Comparison of ENCODE assay signal across 13 mouse cellular contexts in genomic region chr11:96441546-96442185, GRCm38 (mm10). TPM values are rescaled to one million over a fixed set of nuclear protein-coding genes. Genes with fewer than 3 reads are reported as not detected.
DNase-seq lines count a peak whose midpoint lies in the region; TF ChIP-seq lines count a peak whose summit lies in the region.
"Had no signal": no experiment of that assay in that cellular context is flagged by ENCODE, and none has a peak within 500 bp of the region (broad histone marks: within the 10 kb centered on the region; RNA-seq: fewer than 3 reads in every experiment).

No protein-coding gene starts in this region.

- intact Hi-C loops in left cerebral cortex, postnatal 36 days (cut with DNase I): loop anchor here (5.0 kb wide), 1 partner anchor 96 kb away; no protein-coding TSS in a partner anchor

- DNase-seq in lung, postnatal 36 days: peak; percentile 11
- DNase-seq in lung, postnatal 10 days: no peak
- peak; percentile 10 for DNase-seq in skeletal muscle tissue, adult 2 months (ENCODE audit: low read depth, low spot score)
- DNase-seq in thymus, postnatal 25 days: peak; percentile 82
- no peak for DNase-seq in hindbrain, embryonic 10.5 days (ENCODE audit: low spot score)
- no peak for DNase-seq in cerebellum, postnatal 25 days
- no peak for DNase-seq in left cerebral cortex, postnatal 36 days (ENCODE audit: low spot score in 2 of 2)
- DNase-seq: cerebellum, adult 8-10 months; heart, postnatal 10 days; liver, embryonic 13.5 days; lung, postnatal 4 days; right cerebral cortex, postnatal 25 days had no signal

- peak overlapping the region; percentile 12; the same call in 1 of the 2 replicates for H3K27ac ChIP-seq in bone marrow, adult 2 months (ENCODE audit: control insufficient read depth, insufficient read depth, low read depth, low read length, poor library complexity)
- H3K27ac ChIP-seq in hindbrain, embryonic 10.5 days: no peak overlapping the region
- H3K27ac ChIP-seq: liver, embryonic 13.5 days had no signal

- no peaks in the 10 kb centered on the region for H3K36me3 ChIP-seq in hindbrain, embryonic 10.5 days
- H3K36me3 ChIP-seq: liver, embryonic 13.5 days had no signal

- no peaks in the 10 kb centered on the region for H3K9me3 ChIP-seq in hindbrain, embryonic 10.5 days
- H3K9me3 ChIP-seq: liver, embryonic 13.5 days had no signal

- TF ChIP-seq CTCF in bone marrow, adult 2 months (IDR thresholded peaks at IDR 0.05; ENCODE audit: control insufficient read depth, insufficient read depth, low read length): no peak

- WGBS in bone marrow, adult 2 months: 20% methylated on average over 12 of the region's 12 CpGs
- 82% methylated on average over 12 of the region's 12 CpGs for WGBS in hindbrain, embryonic 10.5 days

- H3K27me3 ChIP-seq in hindbrain, embryonic 10.5 days (ENCODE audit: insufficient read depth, poor library complexity, severe bottlenecking): peaks cover 11% of the 10 kb centered on the region

- H3K4me3 ChIP-seq in bone marrow, adult 2 months (replicated peaks; ENCODE audit: control insufficient read depth, low read depth, low read length): no peak overlapping the region
- H3K4me3 ChIP-seq in hindbrain, embryonic 10.5 days: no peak overlapping the region
- H3K4me3 ChIP-seq: liver, embryonic 13.5 days had no signal

- TF ChIP-seq POLR2A in bone marrow, adult 2 months (IDR thresholded peaks at IDR 0.05; ENCODE audit: borderline replicate concordance, control insufficient read depth, low read depth, low read length): no peak

- H3K4me1 ChIP-seq in bone marrow, adult 2 months (ENCODE audit: control insufficient read depth, insufficient read depth, low read length): no peaks in the 10 kb centered on the region
- H3K4me1 ChIP-seq in hindbrain, embryonic 10.5 days (replicated peaks): peaks cover 4% of the 10 kb centered on the region; the same call in 1 of the 2 replicates
- H3K4me1 ChIP-seq: liver, embryonic 13.5 days had no signal

RNA-seq across cellular contexts. Expression of gene Skap1, which starts 22.7 kb away (rescaled TPM):
- polyA plus RNA-seq in bone marrow, adult 2 months (2011; ENCODE audit: insufficient read depth, insufficient read length, low replicate concordance, missing spikeins): 4.9 and 5.0 TPM in 2 replicates
- 0.61 and 1.3 TPM in 2 replicates for polyA plus RNA-seq in hindbrain, embryonic 10.5 days (2016; fragmentation: Nextera tagmentation; extraction: Ambion mirVana)
- 1 to 10 TPM; 2.5 to 2.7 TPM for total RNA-seq in left cerebral cortex, postnatal 36 days (2021)

Comparison
In these comparisons a context has a peak if more than half of its experiments do, and no peak if none do; other contexts are left out.
1. DNase-seq: peak in lung, postnatal 36 days (single experiment), skeletal muscle tissue, adult 2 months (single experiment) and thymus, postnatal 25 days (single experiment); none in lung, postnatal 10 days (single experiment), hindbrain, embryonic 10.5 days (single experiment), cerebellum, postnatal 25 days (0 of 2) and left cerebral cortex, postnatal 36 days (0 of 2).